Mouse (Mus musculus): ENCODE results near the gene Cacnb3. TPM values are rescaled to one million over a fixed set of nuclear protein-coding genes. Genes with fewer than 3 reads are reported as not detected.
A peak's percentile ranks its signal among the peaks of the same experiment; 100 is the strongest.

Gene Cacnb3
- polyA plus RNA-seq, 1 experiment from 2014 or later: 80.4 TPM

DNA sequence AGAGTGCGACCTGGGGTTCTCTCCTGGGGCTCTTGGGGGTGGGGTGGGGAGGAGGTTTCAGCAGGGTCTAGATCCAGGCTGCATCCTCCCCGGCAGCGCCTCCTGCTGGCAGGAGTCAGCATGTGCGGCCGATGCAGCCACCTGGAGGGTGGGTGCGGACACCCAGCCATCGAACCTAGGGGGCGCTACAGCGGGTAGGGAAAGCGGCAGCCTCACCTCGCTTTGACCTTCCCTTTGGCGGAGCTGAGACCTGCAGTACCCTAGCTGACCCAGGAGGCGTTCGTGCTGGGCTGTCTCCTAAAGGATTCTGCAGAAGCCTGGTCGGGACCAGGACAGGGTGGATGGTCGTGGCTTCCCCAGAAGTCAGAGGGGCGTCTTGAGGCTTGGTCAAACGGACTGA lies 853 bp downstream of the Cacnb3 start:
- no peak for ATAC-seq (ENCODE audit: low FRiP score)
- H3K4me1 ChIP-seq: peaks cover 66% of the 10 kb centered on the region
- no peaks in the 10 kb centered on the region for H3K9me3 ChIP-seq
- peak overlapping the region; percentile 94 for H3K9ac ChIP-seq
- H3K27me3 ChIP-seq: peaks cover 80% of the 10 kb centered on the region
- H3K27ac ChIP-seq: peak overlapping the region; percentile 73; the same call in 1 of the 2 replicates
- WGBS: under 1% methylated on average over 18 of the region's 18 CpGs
- peak overlapping the region; percentile 80 for H3K4me3 ChIP-seq (replicated peaks)
- no peaks in the 10 kb centered on the region for H3K36me3 ChIP-seq (replicated peaks)
- H3K4me2 ChIP-seq: peak overlapping the region; percentile 90

DNA sequence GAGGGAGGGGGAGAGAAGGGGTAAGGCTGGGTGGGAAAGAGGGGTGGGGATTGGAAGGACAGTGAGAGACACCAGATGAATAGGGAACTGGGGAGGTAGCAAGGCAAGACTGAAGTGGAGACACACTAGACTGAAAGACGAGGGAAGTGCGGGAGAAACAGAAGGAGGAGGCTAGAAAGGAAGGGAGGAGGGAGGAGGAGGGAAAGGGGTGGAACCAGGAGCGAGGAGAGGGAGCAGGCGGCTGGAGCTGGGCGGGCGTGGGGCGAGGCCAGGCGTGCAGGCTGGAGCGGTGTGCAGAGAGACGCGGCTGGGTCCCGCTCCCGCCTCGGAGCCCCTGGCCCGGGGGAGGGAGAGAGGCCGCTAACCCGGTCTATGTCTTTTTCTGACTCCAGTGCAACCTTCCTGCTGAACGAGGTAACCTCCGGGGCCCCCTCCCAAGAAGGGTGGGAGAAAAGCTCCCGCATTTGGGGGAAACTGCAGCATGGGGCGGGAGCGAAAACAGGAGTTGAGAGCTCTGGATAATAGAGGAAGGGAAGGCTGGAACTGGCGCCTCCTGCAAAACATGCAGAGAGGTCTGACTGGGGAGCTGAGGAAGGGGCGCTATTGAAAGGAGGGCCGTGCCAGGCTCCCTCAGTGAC lies 1.6 kb downstream of the Cacnb3 start:
- Histone ChIP-seq H3K9me3 (no peaks in the 10 kb centered on the region), H3K4me2 (peak overlapping the region; percentile 90), H3K9ac (peak overlapping the region; percentile 94), H3K27ac (peak overlapping the region; percentile 73), H3K27me3 (peaks cover 81% of the 10 kb centered on the region), H3K4me3 (replicated peaks) (peak overlapping the region; percentile 80), H3K36me3 (replicated peaks) (no peaks in the 10 kb centered on the region), H3K4me1 (peaks cover 73% of the 10 kb centered on the region)
- 0% methylated on average over 25 of the region's 25 CpGs for WGBS
- peak; percentile 65 for ATAC-seq (ENCODE audit: low FRiP score)

DNA sequence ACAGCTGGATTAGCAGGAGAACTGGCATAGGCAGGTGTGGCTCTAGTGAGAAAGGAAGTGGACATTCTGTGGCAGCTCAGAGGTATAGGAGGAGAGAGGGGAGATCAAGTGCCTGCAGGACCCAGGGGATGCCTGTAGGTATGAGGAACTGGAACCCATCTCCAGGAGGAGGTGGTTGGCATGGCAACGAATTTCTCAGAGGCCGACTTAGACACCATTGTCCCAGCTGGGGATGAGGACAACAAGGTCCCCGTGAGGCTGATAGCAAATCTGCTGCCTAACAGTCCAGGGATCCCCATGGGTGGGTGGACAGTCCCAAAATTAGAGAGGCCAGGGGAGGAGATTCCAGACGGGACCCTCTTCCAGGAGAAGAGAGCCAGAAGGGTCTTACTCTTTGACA lies 2.3 kb downstream of the Cacnb3 start:
- no peaks in the 10 kb centered on the region for H3K36me3 ChIP-seq (replicated peaks)
- no peak for ATAC-seq (ENCODE audit: low FRiP score)
- 4% methylated on average over 4 of the region's 4 CpGs for WGBS
- H3K27ac ChIP-seq: peak overlapping the region; percentile 73; the same call in 1 of the 2 replicates
- peak overlapping the region; percentile 80 for H3K4me3 ChIP-seq (replicated peaks)
- peak overlapping the region; percentile 90 for H3K4me2 ChIP-seq
- H3K9ac ChIP-seq: peak overlapping the region; percentile 94
- peaks cover 75% of the 10 kb centered on the region for H3K27me3 ChIP-seq
- no peaks in the 10 kb centered on the region for H3K9me3 ChIP-seq
- H3K4me1 ChIP-seq: peaks cover 79% of the 10 kb centered on the region

DNA sequence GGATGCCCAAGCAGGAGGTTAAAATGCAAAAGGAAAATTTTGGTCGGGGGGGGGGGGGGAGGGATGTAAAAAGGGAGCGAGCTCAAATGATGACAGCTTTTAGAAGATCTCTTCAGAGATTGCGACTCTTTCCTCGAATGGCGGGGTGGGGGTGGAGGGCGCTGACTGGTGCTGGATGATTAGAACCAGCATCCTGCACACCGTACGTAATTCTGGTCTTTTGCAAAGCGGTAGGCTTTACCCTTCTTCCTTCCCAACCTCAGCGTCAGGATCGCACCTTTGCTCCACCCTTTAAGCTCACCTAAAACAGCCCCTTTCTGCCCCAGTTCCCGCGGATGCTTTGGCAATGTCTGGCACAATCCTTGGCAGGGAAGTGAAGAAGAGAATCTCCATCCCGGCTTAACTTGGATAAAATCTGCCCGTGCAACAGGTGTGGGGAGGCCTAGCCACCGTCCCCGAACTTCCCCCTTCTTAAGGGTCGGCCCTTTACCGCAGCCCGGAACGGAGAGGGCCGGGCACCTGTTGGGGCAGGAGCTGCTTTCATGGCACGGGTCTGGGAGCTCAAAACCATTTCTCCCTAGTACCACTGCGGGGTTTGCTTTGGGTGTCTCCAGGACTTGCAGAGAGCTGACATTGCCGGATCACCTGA lies 3.3 kb downstream of the Cacnb3 start:
- Histone ChIP-seq H3K4me1 (peaks cover 70% of the 10 kb centered on the region), H3K9me3 (no peaks in the 10 kb centered on the region), H3K4me2 (peak overlapping the region; percentile 90), H3K36me3 (replicated peaks) (no peaks in the 10 kb centered on the region), H3K9ac (peak overlapping the region; percentile 94), H3K27me3 (peaks cover 66% of the 10 kb centered on the region), H3K27ac (peak overlapping the region; percentile 96), H3K4me3 (replicated peaks) (peak overlapping the region; percentile 80)
- peak; percentile 3; the same call in 1 of the 2 replicates for ATAC-seq (ENCODE audit: low FRiP score)
- under 1% methylated on average over 25 of the region's 25 CpGs for WGBS

DNA sequence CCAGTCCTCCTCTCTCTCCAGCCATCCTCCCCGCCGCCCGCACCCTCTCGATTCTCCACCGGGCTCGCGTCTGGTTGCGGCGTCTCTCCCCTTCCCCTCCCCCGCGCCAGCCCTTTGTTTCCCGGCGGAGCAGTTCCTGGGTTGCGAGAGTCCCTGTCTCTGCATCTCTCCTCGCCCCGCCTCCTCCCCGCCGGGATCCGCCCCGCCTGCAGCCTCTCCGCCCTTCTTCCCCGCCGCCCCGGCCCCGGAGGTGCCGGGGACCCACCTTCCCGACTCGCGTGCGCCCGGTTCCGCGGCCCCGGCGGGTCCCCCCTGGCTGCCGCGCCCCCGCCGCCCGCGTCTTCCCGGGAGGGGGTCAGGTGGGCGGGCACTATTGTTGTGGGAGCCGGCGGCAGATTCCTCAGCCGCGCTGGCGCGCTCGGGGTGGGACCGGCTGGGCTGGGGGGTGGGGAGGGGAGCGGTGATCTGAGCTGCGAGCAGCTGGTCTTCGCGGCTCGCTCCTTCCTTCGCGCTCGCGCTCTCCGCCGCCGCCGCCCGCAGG lies 4.0 kb downstream of the Cacnb3 start:
- H3K4me1 ChIP-seq: peaks cover 64% of the 10 kb centered on the region
- no peaks in the 10 kb centered on the region for H3K9me3 ChIP-seq
- ATAC-seq (ENCODE audit: low FRiP score): peak; percentile 82
- H3K9ac ChIP-seq: peak overlapping the region; percentile 94
- H3K36me3 ChIP-seq (replicated peaks): peaks cover 4% of the 10 kb centered on the region
- peak overlapping the region; percentile 80 for H3K4me3 ChIP-seq (replicated peaks)
- 2% methylated on average over 60 of the region's 65 CpGs for WGBS
- peak overlapping the region; percentile 96 for H3K27ac ChIP-seq
- H3K4me2 ChIP-seq: peak overlapping the region; percentile 90
- H3K27me3 ChIP-seq: peaks cover 64% of the 10 kb centered on the region

DNA sequence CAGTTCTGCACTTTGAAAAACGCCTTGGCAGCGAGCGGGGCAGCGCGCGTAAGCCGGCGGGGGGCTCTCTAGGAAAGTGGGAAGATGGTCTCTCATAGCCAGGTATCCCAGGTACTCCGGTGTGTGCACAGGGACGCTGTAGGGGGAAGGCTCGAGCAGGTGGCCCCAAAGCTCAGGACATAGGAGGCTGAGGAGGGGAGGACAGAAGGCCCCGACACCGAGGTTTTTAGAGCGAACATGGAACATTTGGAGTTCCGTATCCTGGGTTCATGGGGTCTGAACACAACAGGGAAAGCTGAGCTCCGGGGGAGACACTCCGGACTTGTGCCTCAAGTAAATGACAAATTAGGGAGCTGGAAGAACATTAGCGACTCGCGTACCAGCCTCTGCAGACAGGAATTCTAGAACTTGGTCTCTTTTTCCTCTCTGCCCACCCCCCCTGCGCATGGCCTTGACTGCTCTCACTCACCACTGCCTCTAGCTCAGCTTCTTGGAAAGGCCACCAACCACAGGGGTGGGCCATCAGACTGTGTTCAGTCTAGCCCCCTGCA lies 4.7 kb downstream of the Cacnb3 start:
- Histone ChIP-seq H3K9ac (peak overlapping the region; percentile 94), H3K4me1 (peaks cover 64% of the 10 kb centered on the region), H3K4me3 (replicated peaks) (peak overlapping the region; percentile 80), H3K9me3 (no peaks in the 10 kb centered on the region), H3K4me2 (peak overlapping the region; percentile 90), H3K27ac (peak overlapping the region; percentile 96), H3K27me3 (peaks cover 58% of the 10 kb centered on the region), H3K36me3 (replicated peaks) (peaks cover 11% of the 10 kb centered on the region)
- WGBS: under 1% methylated on average over 21 of the region's 21 CpGs
- ATAC-seq (ENCODE audit: low FRiP score): peak; percentile 1; the same call in 1 of the 2 replicates

DNA sequence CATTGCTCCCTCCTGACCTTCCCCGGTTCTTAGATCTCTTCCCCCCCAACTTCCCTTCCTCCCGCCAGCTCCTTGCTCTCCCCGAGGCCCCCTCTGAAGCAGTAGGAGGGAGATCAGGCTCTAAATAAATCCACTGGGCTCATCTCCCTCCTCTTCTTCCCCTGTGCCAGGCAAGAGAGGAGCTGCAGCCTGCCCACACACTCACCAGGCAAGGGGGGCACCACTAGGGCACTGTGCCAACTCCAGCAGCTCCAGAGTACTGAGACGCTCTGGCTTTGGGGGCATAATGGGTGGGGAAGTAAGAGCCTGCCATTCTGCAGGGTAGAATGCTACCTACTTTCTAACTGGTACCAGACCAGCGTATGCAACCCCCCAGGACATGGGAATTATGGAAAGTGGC lies 5.9 kb downstream of the Cacnb3 start:
- H3K36me3 ChIP-seq (replicated peaks): peaks cover 23% of the 10 kb centered on the region
- H3K4me3 ChIP-seq (replicated peaks): peak overlapping the region; percentile 80
- 45% methylated on average over 5 of the region's 5 CpGs for WGBS
- peaks cover 46% of the 10 kb centered on the region for H3K27me3 ChIP-seq
- H3K9me3 ChIP-seq: no peaks in the 10 kb centered on the region
- peak overlapping the region; percentile 90 for H3K4me2 ChIP-seq
- no peak for ATAC-seq (ENCODE audit: low FRiP score)
- no peak overlapping the region for H3K27ac ChIP-seq
- H3K9ac ChIP-seq: peak overlapping the region; percentile 94
- H3K4me1 ChIP-seq: peaks cover 54% of the 10 kb centered on the region

DNA sequence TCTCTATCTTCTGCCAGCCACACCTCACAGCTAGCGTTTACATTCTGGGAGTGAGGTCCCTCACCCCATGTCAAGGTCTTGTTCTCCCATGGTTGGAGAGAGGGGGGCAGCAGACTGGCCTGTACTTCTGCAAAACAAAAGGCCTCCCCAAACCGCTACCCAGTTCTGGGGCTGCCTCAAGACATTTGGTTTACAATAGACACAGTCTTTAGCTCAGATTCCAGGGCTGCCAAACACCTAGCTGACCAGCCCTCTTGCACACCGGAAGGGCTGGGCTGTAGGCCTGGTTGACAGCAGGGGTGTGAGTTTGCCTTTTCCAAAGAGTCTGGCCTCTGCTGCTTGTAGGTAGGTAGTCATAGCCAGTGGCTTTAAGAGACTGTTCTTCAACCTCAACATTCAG lies 6.5 kb downstream of the Cacnb3 start:
- Histone ChIP-seq H3K4me3 (replicated peaks) (no peak overlapping the region), H3K4me2 (peak overlapping the region; percentile 90; the same call in 1 of the 2 replicates), H3K4me1 (peaks cover 48% of the 10 kb centered on the region), H3K9ac (no peak overlapping the region), H3K27ac (no peak overlapping the region), H3K27me3 (peaks cover 41% of the 10 kb centered on the region), H3K9me3 (no peaks in the 10 kb centered on the region), H3K36me3 (replicated peaks) (peaks cover 29% of the 10 kb centered on the region)
- ATAC-seq (ENCODE audit: low FRiP score): no peak
- 22% methylated on average over 3 of the region's 3 CpGs for WGBS

DNA sequence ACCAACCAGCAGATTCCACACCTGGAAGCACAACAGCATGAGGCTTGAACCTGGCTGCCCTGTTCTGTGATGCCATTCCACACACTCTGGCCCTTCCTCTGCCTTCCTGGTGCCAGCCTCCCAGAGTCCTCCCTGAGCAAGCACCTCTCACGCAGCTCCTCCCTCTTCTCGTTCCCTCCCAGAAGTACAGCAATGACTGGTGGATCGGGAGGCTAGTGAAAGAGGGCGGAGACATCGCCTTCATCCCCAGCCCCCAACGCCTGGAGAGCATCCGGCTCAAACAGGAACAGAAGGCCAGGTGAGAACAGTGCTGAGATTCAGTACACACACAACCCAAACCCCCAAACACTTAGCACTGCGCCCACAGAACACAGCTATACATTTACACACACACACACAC lies 9.5 kb downstream of the Cacnb3 start:
- 31% methylated on average over 8 of the region's 8 CpGs for WGBS
- H3K9ac ChIP-seq: no peak overlapping the region
- no peak for ATAC-seq (ENCODE audit: low FRiP score)

DNA sequence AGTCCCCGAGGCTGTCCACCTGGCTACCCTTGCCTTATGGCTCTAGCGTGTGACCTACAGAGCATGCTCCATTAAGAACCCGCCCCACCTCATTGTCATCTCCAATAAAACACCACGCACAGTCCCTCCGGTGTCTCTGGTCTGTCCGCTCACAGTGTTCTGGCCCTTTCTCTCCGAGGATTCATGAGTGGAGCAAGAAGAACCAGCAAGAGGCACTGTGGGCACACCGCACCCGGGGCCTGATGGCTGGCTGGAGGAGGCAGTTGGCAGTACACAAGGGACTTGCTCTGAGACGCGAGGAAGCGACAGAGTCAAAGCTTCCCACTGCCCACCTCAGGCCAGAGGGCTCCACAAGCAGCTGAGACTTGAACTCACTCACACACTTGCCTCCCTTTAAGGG lies 13.8 kb downstream of the Cacnb3 start:
- Histone ChIP-seq H3K27ac (no peak overlapping the region), H3K36me3 (replicated peaks) (peaks cover 98% of the 10 kb centered on the region)

More for the DNA sequence above, 9.5 kb downstream of the Cacnb3 start:
- Histone ChIP-seq H3K9me3 (no peaks in the 10 kb centered on the region), H3K4me3 (replicated peaks) (no peak overlapping the region), H3K4me1 (peaks cover 27% of the 10 kb centered on the region), H3K36me3 (replicated peaks) (peaks cover 57% of the 10 kb centered on the region), H3K27ac (no peak overlapping the region), H3K27me3 (peaks cover 22% of the 10 kb centered on the region), H3K4me2 (no peak overlapping the region)

DNA sequence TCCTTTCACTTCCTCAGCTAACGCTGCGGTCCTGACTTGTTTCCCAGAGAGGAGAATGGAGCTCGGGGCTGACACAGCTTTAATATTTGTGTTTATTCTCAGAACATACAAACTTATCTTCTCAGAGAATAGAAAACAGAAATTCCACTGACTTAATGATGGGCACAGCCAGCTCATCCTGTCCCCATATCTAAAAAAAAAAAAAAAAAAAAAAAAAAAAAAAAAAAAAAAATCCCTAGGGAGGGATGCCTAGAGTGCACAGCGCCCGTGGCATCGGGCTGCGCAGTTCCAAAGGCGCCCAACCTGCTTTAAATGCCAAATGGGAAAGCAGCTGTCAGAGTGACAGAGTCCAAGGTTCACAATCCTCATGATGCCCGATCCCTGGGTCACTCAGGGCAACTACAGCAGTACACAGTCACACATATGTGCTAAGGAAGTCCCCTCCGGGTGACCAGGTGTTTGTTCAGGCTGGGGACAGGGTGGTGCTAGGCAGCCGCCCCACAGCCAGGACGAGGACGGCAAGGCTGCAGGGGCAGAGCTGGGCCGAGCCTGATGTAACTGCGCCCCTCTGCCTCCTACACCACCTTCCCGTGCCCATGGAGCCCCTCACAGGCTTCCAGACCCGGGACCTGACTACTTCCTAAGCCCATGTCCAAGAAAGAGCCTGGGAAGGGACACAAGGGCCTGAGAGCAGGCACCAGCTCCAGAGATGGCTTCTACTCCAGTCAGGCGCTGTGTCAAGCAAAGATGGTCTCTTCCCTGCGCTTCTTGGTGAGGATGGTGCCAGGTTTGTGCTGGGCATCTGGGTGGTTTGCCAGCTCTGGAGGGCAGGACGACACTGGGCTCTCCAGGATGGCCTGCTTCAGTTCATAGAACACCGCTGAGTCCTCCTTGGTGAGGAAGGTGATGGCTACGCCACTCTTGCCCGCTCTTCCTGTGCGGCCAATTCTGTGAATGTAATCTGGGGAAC lies 14.7 kb downstream of the Cacnb3 start:
- Histone ChIP-seq H3K4me1 (no peaks in the 10 kb centered on the region), H3K9me3 (no peaks in the 10 kb centered on the region), H3K27me3 (no peaks in the 10 kb centered on the region), H3K27ac (no peak overlapping the region), H3K4me2 (no peak overlapping the region), H3K9ac (no peak overlapping the region), H3K36me3 (replicated peaks) (peaks cover 98% of the 10 kb centered on the region), H3K4me3 (replicated peaks) (no peak overlapping the region)
- WGBS: 92% methylated on average over 24 of the region's 24 CpGs
- peak; percentile 13; the same call in 1 of the 2 replicates for ATAC-seq (ENCODE audit: low FRiP score)

More for the DNA sequence above, 13.8 kb downstream of the Cacnb3 start:
- Histone ChIP-seq H3K4me2 (no peak overlapping the region), H3K4me1 (no peaks in the 10 kb centered on the region), H3K9ac (no peak overlapping the region), H3K9me3 (no peaks in the 10 kb centered on the region), H3K27me3 (0 out of 2 replicates have a peak, but pooled peaks cover 3% of the 10 kb centered on the region), H3K4me3 (replicated peaks) (no peak overlapping the region)
- 93% methylated on average over 12 of the region's 12 CpGs for WGBS
- ATAC-seq (ENCODE audit: low FRiP score): no peak
